Mouse (Mus musculus) E14TG2a.4 (cell line): Measurements from ENCODE around the gene Stoml1.

Experiments used
- CTCF ChIP-seq: conservative IDR thresholded peaks from 2 replicates; pipeline ENCODE4 v1.5.1; 2014; ENCODE audit warnings: low read length
- NANOG ChIP-seq: IDR thresholded peaks from 2 replicates; pipeline ENCODE4 v1.6.1; 2014; ENCODE audit warnings: borderline replicate concordance, low read length, mixed read lengths
- POU5F1 ChIP-seq: IDR thresholded peaks from 2 replicates; pipeline ENCODE4 v1.6.1; 2014; ENCODE audit warnings: low read length, borderline replicate concordance

DNA sequence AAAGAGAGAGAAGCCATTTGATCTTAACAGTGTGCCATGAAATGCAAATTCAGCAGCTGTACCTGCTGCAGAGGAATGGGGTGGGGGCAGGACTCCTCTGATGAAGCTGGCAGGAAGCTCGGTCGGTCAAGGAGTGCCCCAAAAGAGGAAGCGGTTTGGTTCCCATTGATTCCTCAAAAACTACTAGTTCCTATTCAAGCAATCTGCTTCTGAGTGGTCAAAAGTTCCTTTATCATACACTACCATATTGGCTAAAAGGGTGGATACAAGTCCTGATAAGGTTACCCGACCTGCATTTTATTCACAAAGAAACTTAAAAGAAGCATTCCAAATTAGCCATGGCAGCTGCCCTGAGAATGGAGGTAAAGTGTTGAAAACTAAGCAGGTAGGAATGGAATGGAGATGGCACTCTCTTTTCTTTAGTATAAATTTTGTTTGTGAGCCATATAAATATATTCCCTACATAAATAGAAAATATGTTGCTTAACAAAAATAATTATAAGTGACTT, 6.8 kb upstream of the Stoml1 start:
- TF ChIP-seq CTCF (no peak), NANOG (no peak), POU5F1 (no peak)
